In the genomic region with DNA sequence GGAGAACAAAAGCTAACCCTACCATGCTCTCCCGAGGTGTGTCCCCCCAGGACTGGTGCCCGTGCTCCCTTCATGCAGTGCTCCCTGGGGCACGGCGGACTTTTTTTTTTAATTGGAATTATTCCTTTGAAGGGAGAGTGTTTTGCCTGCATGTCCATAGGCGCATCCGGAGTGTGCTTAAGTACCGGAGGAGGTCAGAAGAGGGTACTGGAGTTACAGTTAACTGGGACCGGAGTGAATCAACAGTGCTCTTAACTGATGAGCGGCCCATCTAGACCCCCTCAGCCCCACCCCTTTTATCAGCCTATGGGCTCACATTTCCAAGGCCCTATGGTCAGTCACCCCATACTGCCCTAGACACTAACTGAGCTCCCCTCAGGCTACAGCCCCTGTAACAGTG, we compare ENCODE assay signal across 8 mouse cellular contexts. TPM values are rescaled to one million over a fixed set of nuclear protein-coding genes. Genes with fewer than 3 reads are reported as not detected.
DNase-seq lines count a peak whose midpoint lies in the region; ATAC-seq lines count a peak whose summit lies in the region.

No protein-coding gene starts in this region.

- H3K4me1 ChIP-seq in forebrain, embryonic 15.5 days = peaks cover 45% of the 10 kb centered on the region
- peaks cover 17% of the 10 kb centered on the region for H3K4me1 ChIP-seq in forebrain, embryonic 16.5 days (replicated peaks; ENCODE audit: control insufficient read depth, insufficient read depth, low read length)
- peaks cover 71% of the 10 kb centered on the region for H3K4me1 ChIP-seq in lung, embryonic 15.5 days
- H3K4me1 ChIP-seq in intestine, embryonic 14.5 days (replicated peaks; ENCODE audit: control insufficient read depth, insufficient read depth, low read length) = peaks cover 53% of the 10 kb centered on the region
- H3K4me1 ChIP-seq in neural tube, embryonic 13.5 days (replicated peaks) = peaks cover 57% of the 10 kb centered on the region

- H3K27me3 ChIP-seq in forebrain, embryonic 15.5 days = 0 out of 2 replicates have a peak, but pooled peaks cover 2% of the 10 kb centered on the region
- no peaks in the 10 kb centered on the region for H3K27me3 ChIP-seq in forebrain, embryonic 16.5 days (replicated peaks; ENCODE audit: control insufficient read depth, insufficient read depth, low read length)
- H3K27me3 ChIP-seq in lung, embryonic 15.5 days = no peaks in the 10 kb centered on the region
- H3K27me3 ChIP-seq in intestine, embryonic 14.5 days (replicated peaks; ENCODE audit: control insufficient read depth, insufficient read depth, low read length) = no peaks in the 10 kb centered on the region
- no peaks in the 10 kb centered on the region for H3K27me3 ChIP-seq in neural tube, embryonic 13.5 days

- 73% methylated on average over 9 of the region's 9 CpGs for WGBS in forebrain, embryonic 15.5 days
- WGBS in forebrain, embryonic 16.5 days = 70% methylated on average over 9 of the region's 9 CpGs
- 36% methylated on average over 9 of the region's 9 CpGs for WGBS in lung, embryonic 15.5 days
- WGBS in intestine, embryonic 14.5 days = 52% methylated on average over 9 of the region's 9 CpGs
- 71% methylated on average over 9 of the region's 9 CpGs for WGBS in neural tube, embryonic 13.5 days

- ATAC-seq in forebrain, embryonic 15.5 days (replicated peaks) = peak; percentile 18; the same call in 1 of the 2 replicates
- no peak for ATAC-seq in forebrain, embryonic 16.5 days
- peak; percentile 29; the same call in 1 of the 2 replicates for ATAC-seq in lung, embryonic 15.5 days (ENCODE audit: borderline replicate concordance, extremely low read depth, low FRiP score, low TSS enrichment)
- no peak; the same call in 1 of the 2 replicates for ATAC-seq in intestine, embryonic 14.5 days (replicated peaks; ENCODE audit: low FRiP score, low TSS enrichment, low read depth)
- no peak for ATAC-seq in neural tube, embryonic 13.5 days (ENCODE audit: low read depth)

- no peaks in the 10 kb centered on the region for H3K36me3 ChIP-seq in forebrain, embryonic 15.5 days
- no peaks in the 10 kb centered on the region for H3K36me3 ChIP-seq in forebrain, embryonic 16.5 days (ENCODE audit: control insufficient read depth, insufficient read depth)
- no peaks in the 10 kb centered on the region for H3K36me3 ChIP-seq in lung, embryonic 15.5 days
- no peaks in the 10 kb centered on the region for H3K36me3 ChIP-seq in intestine, embryonic 14.5 days (ENCODE audit: control insufficient read depth, insufficient read depth, low read length)
- no peaks in the 10 kb centered on the region for H3K36me3 ChIP-seq in neural tube, embryonic 13.5 days

- no peak overlapping the region for H3K9ac ChIP-seq in forebrain, embryonic 15.5 days (replicated peaks)
- H3K9ac ChIP-seq in forebrain, embryonic 16.5 days (replicated peaks; ENCODE audit: low read depth, low read length) = no peak overlapping the region
- H3K9ac ChIP-seq in lung, embryonic 15.5 days = 0 out of 2 replicates have a peak overlapping the region, but pooled peaks have one; percentile 10
- no peak overlapping the region for H3K9ac ChIP-seq in intestine, embryonic 14.5 days (ENCODE audit: low read length)
- H3K9ac ChIP-seq in neural tube, embryonic 13.5 days = no peak overlapping the region

- H3K4me2 ChIP-seq in forebrain, embryonic 15.5 days (replicated peaks) = no peak overlapping the region
- no peak overlapping the region for H3K4me2 ChIP-seq in forebrain, embryonic 16.5 days (ENCODE audit: low read length)
- peak overlapping the region; percentile 36 for H3K4me2 ChIP-seq in lung, embryonic 15.5 days
- no peak overlapping the region for H3K4me2 ChIP-seq in intestine, embryonic 14.5 days (ENCODE audit: low read length)
- 0 out of 2 replicates have a peak overlapping the region, but pooled peaks have one; percentile 14 for H3K4me2 ChIP-seq in neural tube, embryonic 13.5 days

- no peak overlapping the region for H3K4me3 ChIP-seq in forebrain, embryonic 15.5 days
- no peak overlapping the region for H3K4me3 ChIP-seq in forebrain, embryonic 16.5 days (replicated peaks; ENCODE audit: low read length)
- H3K4me3 ChIP-seq in lung, embryonic 15.5 days = no peak overlapping the region
- no peak overlapping the region for H3K4me3 ChIP-seq in intestine, embryonic 14.5 days (ENCODE audit: low read depth, low read length)
- H3K4me3 ChIP-seq in neural tube, embryonic 13.5 days = no peak overlapping the region

- intact Hi-C loops in left cerebral cortex, postnatal 10 days (cut with DNase I) = loop anchor here (5.0 kb wide), 2 partner anchors 473 to 723 kb away; no protein-coding TSS in a partner anchor

- no peak for DNase-seq in lung, postnatal 25 days (ENCODE audit: low spot score)
- DNase-seq in intestine, embryonic 14.5 days (ENCODE audit: low spot score) = no peak
- DNase-seq in left cerebral cortex, postnatal 10 days (ENCODE audit: extremely low spot score in 1 of 2, low spot score in 2 of 2) = no peak
- no peak for DNase-seq in gastrocnemius, postnatal 25 days

- no peaks in the 10 kb centered on the region for H3K9me3 ChIP-seq in forebrain, embryonic 15.5 days
- H3K9me3 ChIP-seq in forebrain, embryonic 16.5 days (ENCODE audit: control insufficient read depth, low read length) = no peaks in the 10 kb centered on the region
- H3K9me3 ChIP-seq in lung, embryonic 15.5 days = no peaks in the 10 kb centered on the region
- no peaks in the 10 kb centered on the region for H3K9me3 ChIP-seq in intestine, embryonic 14.5 days (ENCODE audit: control insufficient read depth, low read length)
- no peaks in the 10 kb centered on the region for H3K9me3 ChIP-seq in neural tube, embryonic 13.5 days

- no peak overlapping the region for H3K27ac ChIP-seq in forebrain, embryonic 15.5 days (replicated peaks)
- no peak overlapping the region for H3K27ac ChIP-seq in forebrain, embryonic 16.5 days (ENCODE audit: low read length)
- H3K27ac ChIP-seq in lung, embryonic 15.5 days = peak overlapping the region; percentile 73
- H3K27ac ChIP-seq in intestine, embryonic 14.5 days (ENCODE audit: low read depth) = peak overlapping the region; percentile 29; the same call in 1 of the 2 replicates
- no peak overlapping the region for H3K27ac ChIP-seq in neural tube, embryonic 13.5 days (replicated peaks)

RNA-seq across cellular contexts. Expression of a gene that starts 19.9 kb away (rescaled TPM):
- 9.8 and 9.9 TPM in 2 replicates for polyA plus RNA-seq in forebrain, embryonic 15.5 days (2015; fragmentation: Nextera tagmentation; extraction: Ambion mirVana)
- polyA plus RNA-seq in forebrain, embryonic 16.5 days (2015; fragmentation: Nextera tagmentation; extraction: Ambion mirVana) = 10.4 and 10.7 TPM in 2 replicates
- polyA plus RNA-seq in lung, embryonic 15.5 days (2015; fragmentation: Nextera tagmentation; extraction: Ambion mirVana) = 27.5 and 28.6 TPM in 2 replicates
- polyA plus RNA-seq in intestine, embryonic 14.5 days (2014; fragmentation: Nextera tagmentation; extraction: Ambion mirVana) = 30.4 and 33.1 TPM in 2 replicates
- polyA plus RNA-seq in neural tube, embryonic 13.5 days (2015; fragmentation: Nextera tagmentation; extraction: Ambion mirVana) = 12.2 and 14.3 TPM in 2 replicates
- 10 to 100 TPM; 11.0 to 12.0 TPM for total RNA-seq in left cerebral cortex, postnatal 10 days (2021)
- total RNA-seq in gastrocnemius, postnatal 25 days (2021) = 1 to 10 TPM; 8.0 to 9.3 TPM

Comparison
In these comparisons a context has a peak if more than half of its experiments do, and no peak if none do; other contexts are left out.
1. ATAC-seq: peak in forebrain, embryonic 15.5 days (single experiment) and lung, embryonic 15.5 days (single experiment); none in forebrain, embryonic 16.5 days (single experiment), intestine, embryonic 14.5 days (single experiment) and neural tube, embryonic 13.5 days (single experiment).
2. H3K27ac ChIP-seq: peak in lung, embryonic 15.5 days (single experiment) and intestine, embryonic 14.5 days (single experiment); none in forebrain, embryonic 15.5 days (single experiment), forebrain, embryonic 16.5 days (single experiment) and neural tube, embryonic 13.5 days (single experiment).
3. H3K4me2 ChIP-seq: peak in lung, embryonic 15.5 days (single experiment) and neural tube, embryonic 13.5 days (single experiment); none in forebrain, embryonic 15.5 days (single experiment), forebrain, embryonic 16.5 days (single experiment) and intestine, embryonic 14.5 days (single experiment).